Mouse (Mus musculus) C2C12 (cell line): ENCODE results near the gene Osgepl1.

ENCODE experiments used
- CTCF ChIP-seq: IDR thresholded peaks from one replicate; pipeline ENCODE4 v1.5.1; 2011; ENCODE audit not compliant: control insufficient read depth, insufficient read depth, insufficient read length
- MAX ChIP-seq: IDR thresholded peaks from one replicate; pipeline ENCODE4 v1.6.1; 2011; ENCODE audit warnings: mild to moderate bottlenecking, control low read depth
- MYOG ChIP-seq: IDR thresholded peaks from one replicate; pipeline ENCODE4 v1.6.1; 2011; ENCODE audit not compliant: control insufficient read depth, insufficient read length; ENCODE audit errors: extremely low read depth

- TF ChIP-seq MYOG, result no peak
- no peak for TF ChIP-seq CTCF
- TF ChIP-seq MAX, result no peak
Measured at GRCm38 (mm10) chr1:53341071-53341470, 27.6 kb downstream of the Osgepl1 start.
